Mouse (Mus musculus) right cerebral cortex, postnatal 4 days (tissue): Measurements from ENCODE around the gene Cdh26.

ENCODE experiments used
- DNase-seq: peaks from one replicate; pipeline ENCODE4 v3.0.0-alpha.2; 2022

Cdh26 gene

GRCm38 (mm10) chr2:178449386-178449785 lies 19.1 kb downstream of the Cdh26 start:
- DNase-seq, result no peak

GRCm38 (mm10) chr2:178450236-178450635 lies 19.9 kb downstream of the Cdh26 start:
- DNase-seq, result no peak

GRCm38 (mm10) chr2:178450961-178451360 lies 20.6 kb downstream of the Cdh26 start:
- DNase-seq, result no peak

GRCm38 (mm10) chr2:178454664-178455516 lies 24.6 kb downstream of the Cdh26 start:
- no peak for DNase-seq

- DNase-seq, result no peak
These were observed 27.1 kb downstream of the Cdh26 start for GRCm38 (mm10) chr2:178457414-178457813.

- no peak for DNase-seq
These were observed 30.0 kb downstream of the Cdh26 start for GRCm38 (mm10) chr2:178460353-178460752.

- no peak for DNase-seq
These were observed 41.5 kb downstream of the Cdh26 start for GRCm38 (mm10) chr2:178471546-178472480.

GRCm38 (mm10) chr2:178473916-178474315 lies 43.6 kb downstream of the Cdh26 start:
- no peak for DNase-seq

- no peak for DNase-seq
These were observed 46.9 kb downstream of the Cdh26 start for GRCm38 (mm10) chr2:178477228-178477627.

- no peak for DNase-seq
These were observed 48.7 kb downstream of the Cdh26 start for GRCm38 (mm10) chr2:178479011-178479410.

- DNase-seq, result no peak
These were observed 50.6 kb downstream of the Cdh26 start for GRCm38 (mm10) chr2:178480932-178481331.

GRCm38 (mm10) chr2:178483462-178483861 lies 53.1 kb downstream of the Cdh26 start:
- no peak for DNase-seq

GRCm38 (mm10) chr2:178488276-178488675 lies 57.9 kb downstream of the Cdh26 start:
- DNase-seq, result no peak

- no peak for DNase-seq
These were observed 60.1 kb downstream of the Cdh26 start for GRCm38 (mm10) chr2:178490245-178490920.

- no peak for DNase-seq
These were observed 63.7 kb downstream of the Cdh26 start for GRCm38 (mm10) chr2:178494066-178494465.

GRCm38 (mm10) chr2:178495816-178496215 lies 65.5 kb downstream of the Cdh26 start:
- DNase-seq, result no peak

GRCm38 (mm10) chr2:178497900-178498299 lies 67.6 kb downstream of the Cdh26 start:
- DNase-seq, result no peak

- no peak for DNase-seq
These were observed 68.1 kb downstream of the Cdh26 start for GRCm38 (mm10) chr2:178498409-178498808.

GRCm38 (mm10) chr2:178502469-178502868 lies 72.1 kb downstream of the Cdh26 start:
- no peak for DNase-seq

- DNase-seq, result no peak
These were observed 75.7 kb downstream of the Cdh26 start for GRCm38 (mm10) chr2:178506056-178506455.

- peak; percentile 92 for DNase-seq
These were observed 77.2 kb downstream of the Cdh26 start for GRCm38 (mm10) chr2:178507379-178508014.

- no peak for DNase-seq
These were observed 77.9 kb downstream of the Cdh26 start for GRCm38 (mm10) chr2:178508279-178508678.

- no peak for DNase-seq
These were observed 82.7 kb downstream of the Cdh26 start for GRCm38 (mm10) chr2:178513043-178513442.
